Mouse (Mus musculus) c-Kit-positive CD71-positive TER-119-positive erythroid progenitor cells, embryonic 14.5 days (primary cell): ENCODE results near the gene Fmnl1.
A peak's percentile ranks its signal among the peaks of the same experiment; 100 is the strongest.

ENCODE experiments used
- DNase-seq: peaks from one replicate; pipeline ENCODE4 v3.0.0-alpha.2; 2013; ENCODE audit warnings: low spot score

Fmnl1 gene

DNA sequence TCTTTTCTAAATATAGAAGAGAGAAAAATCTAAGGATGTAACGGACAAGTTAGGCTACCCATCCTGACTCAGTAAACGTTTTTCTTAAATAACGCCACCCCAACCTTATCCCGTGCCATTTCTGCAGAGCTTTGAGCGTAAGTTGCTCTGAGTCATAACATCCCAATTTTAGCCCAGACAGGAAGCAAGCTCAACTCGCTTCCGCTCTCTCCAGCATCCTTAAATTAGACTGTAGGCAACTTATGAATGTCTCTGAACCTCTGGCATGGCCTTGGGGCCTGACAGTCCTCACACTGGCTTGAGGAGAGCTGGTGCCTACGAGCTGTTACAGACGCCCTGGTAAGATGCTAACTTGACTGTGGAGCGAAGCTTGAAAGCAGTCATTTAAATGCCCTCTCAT, 52.5 kb downstream of the Fmnl1 start:
- DNase-seq, result no peak

DNA sequence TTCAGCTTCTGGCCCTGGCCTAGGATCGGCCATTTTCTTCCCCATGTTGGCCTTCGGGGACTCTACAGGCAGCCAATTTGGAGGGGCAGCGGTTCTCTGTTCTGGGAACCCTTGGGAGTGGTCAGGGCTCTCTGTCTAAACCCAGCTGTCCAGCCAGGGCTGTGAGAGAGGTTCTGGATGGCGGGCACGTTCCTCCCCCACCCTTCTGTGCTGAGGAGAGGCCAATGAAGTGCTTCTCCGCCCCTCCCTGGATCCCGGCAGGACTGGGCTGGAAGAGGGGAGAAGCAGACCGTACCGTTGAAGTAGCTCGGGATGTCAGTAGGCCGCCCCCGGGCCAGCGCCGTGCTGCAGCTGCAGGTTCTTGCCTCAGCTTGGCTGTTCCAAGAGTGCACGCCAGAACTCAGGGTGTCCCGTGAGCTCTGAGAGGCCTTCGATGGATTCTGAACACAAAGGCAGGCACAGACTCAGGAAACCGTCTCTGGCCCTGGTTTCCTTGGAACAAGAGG, 53.1 kb downstream of the Fmnl1 start:
- no peak for DNase-seq

DNA sequence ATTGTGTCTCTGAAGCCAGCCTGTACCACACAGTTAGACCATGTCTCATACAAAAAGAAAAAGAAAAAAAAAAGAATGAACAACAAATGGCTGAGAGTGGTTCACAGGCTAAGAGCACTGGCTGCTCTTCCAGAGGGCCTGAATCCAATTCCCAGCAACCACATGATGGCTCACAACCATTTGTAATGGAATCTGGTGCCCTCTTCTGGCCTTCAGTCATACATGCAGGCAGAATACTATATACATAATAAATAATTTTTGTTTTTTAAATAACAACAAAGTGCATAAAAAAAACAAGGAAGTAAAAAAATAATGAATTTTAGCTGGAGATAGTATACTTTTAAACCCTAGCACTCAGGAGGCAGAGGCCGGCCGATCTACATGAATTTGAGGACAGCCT, 58.7 kb downstream of the Fmnl1 start:
- DNase-seq, result no peak

DNA sequence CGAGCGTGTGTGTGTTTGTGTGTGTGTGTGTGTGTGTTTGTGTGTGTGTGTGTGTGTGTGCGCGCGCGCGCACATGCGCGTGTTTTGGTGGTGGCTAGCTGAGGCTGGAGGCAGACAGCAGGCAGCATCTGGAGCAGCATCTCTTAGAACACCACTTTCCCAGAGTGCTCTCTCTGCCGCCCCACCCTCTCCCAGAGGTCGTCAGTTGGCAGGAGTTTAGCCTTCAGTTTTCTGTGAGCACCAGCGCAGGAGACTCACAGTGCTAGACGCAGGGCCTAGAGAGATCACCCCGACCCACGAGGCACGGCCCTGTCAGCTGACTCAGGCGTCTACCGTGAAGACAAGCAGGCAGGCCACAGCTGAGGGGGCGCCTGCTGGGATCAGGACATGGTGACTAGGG, 59.7 kb downstream of the Fmnl1 start:
- no peak for DNase-seq

DNA sequence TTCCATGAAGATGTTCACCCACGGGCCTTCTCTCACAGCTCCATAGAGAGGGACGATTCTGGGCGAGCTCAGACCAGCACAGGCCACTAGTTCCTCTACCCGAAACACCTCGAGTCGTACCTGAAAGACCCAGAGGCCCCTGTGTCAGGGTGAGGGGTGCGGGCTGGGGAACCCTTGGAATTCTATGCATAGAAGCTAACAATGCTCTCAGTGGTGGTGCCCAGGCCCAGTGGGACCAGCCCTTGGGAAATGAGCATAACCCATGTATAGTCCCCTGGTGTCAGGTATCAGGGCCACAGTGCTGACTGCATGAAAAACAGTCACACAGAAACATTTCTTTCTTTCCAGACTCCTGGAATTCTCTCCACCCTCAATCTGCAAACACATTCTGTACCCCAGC, 60.5 kb downstream of the Fmnl1 start:
- no peak for DNase-seq

DNA sequence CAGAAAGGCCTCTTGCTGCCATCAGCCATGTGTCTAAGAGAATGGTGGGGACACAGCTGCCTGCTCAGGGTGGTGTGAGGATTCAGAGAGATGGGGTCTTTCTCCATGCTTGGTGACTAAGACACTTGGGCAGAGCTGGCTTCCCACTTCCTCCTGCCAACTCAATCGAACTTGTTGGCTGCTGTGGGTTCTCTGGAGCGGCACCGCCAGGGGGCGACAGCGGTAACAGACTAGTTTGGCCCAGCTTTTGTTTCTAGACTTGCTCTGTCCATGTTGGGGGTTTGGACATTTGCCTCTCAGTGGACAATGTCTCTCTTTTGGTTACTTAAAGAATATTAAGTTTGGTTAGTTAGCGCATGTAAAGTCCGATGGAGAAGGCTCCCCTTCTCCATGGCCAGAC, 62.1 kb downstream of the Fmnl1 start:
- DNase-seq, result peak; percentile 38

DNA sequence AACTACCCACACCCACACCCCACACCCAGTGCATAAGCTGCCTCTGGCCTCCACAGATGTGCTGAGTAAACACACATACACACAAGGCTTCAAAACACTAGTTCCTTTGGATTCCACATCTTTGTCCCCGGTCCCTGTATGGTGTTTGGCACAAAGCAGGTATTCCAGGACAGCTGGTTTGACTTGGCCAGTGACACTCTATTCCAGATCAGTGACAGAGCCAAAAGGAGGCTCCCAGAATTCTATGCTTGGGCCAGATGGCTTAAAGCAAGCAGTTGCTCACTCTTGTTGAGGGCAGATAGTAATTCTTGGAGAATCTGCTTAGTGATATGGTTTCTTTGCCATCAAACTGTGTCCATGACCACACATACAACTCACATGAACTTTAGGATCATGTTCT, 63.5 kb downstream of the Fmnl1 start:
- DNase-seq, result no peak

DNA sequence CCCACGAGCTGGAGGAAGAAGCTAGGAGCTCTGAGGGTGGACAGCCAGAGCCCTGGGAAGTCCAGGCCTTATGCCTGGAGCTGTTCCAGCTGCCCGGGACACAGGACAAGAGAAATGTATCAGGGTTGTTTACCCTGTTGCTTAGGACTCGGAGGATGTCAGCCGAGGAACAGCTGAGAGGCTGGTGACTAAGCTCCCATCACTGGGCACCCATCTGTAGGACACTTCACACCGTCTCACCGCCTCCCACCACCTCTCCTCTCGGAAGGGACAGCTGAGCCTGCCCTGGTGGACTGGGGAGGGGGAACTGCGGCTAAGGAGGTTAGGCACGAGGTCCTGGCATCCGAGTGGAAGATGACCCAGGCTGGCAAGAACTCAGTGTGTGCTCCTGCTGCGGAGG, 64.8 kb downstream of the Fmnl1 start:
- no peak for DNase-seq

DNA sequence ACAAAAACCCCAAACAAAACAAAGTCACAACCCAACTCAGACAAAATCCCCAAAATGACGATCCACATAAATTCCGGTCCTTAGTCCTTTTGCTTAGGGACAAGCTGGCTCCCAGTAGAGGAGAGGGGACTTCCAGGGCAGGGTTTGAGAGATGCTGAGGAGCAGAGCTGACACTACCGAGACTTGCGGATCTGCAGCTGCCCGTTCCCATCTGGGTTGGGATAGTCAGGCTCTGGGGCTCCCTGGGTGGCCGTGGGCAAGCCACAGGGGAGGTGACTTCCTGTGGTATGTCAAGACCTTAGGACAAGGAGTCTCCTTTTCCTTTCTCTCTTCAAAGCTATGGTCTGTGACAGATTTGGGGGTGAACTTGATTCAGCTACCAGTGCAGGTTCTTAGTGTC, 65.5 kb downstream of the Fmnl1 start:
- no peak for DNase-seq

DNA sequence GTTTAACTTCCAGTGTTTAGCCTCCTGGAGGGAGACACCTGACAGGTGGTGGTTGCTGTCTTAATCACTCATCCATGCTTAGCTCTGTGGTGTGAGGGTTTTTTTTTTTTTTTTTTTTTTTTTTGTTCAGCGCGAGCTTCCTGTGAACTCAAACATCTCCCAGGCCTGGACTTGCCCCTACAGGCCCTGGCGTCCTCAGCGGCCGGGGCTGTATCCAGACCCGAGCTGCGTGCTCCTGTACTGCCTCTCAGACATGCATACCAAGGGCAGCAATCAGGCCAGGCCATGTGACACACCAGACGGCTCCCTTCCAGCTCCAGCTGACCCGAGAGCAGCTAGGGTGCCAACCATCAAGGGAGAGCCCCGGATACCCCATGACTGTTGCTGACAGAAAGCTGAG, 66.0 kb downstream of the Fmnl1 start:
- no peak for DNase-seq

DNA sequence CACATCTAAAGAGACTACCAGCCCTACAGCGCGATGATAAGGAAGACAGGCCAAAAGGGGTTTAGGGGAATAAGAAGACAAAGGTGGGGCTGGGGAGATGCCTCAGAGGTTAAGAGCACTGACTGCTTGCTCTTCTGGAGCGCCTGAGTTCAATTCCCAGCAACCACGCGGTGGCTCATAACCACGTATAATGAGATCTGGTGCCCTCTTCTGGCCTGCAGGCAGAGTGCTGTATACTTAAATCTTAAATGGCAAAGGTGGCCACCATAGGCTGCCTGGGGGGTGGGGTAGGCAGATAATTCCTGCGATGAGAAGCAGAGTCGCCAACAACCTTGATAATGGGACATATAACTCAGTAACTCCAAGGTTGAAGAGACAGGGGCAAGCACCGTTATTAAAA, 66.8 kb downstream of the Fmnl1 start:
- no peak for DNase-seq

DNA sequence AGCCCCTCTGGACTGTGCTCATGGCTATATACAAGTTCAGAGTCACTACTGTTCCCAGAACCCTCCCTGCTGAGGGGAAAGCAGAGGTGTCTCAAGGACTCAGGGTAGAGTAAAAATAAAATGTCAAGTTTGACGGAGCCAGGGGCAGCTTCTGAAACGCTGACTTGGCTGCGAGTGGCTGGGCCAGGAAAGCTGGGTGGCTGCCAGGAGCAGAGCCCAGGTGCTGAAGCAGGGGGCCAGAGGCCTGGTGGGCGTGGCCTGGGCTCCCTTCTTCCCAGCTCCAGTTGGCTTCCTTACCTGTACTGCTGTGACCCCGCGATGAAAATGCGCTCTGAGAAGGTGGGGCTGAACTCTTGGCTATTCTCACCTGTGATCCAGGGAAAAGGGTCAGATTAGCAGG, 69.8 kb downstream of the Fmnl1 start:
- no peak for DNase-seq

DNA sequence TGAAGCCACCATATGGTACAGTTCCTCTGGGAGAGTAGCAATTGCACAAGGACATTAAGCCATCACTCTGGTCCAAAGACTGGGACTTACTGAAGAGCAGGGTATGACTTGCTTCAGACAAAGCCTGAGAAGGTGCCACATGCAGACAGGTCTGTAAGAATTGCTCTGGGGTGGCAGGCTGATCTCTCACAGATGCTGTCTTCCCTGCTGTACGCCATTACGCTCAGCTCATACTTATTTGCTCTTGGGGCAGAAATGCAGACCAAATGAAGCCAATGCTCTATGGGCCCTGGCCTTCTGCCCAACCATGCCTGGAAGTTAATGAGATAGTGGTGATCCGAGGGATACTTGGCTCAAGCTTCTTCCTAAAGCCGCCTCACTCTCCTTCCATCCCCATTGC, 73.9 kb downstream of the Fmnl1 start:
- DNase-seq, result no peak

DNA sequence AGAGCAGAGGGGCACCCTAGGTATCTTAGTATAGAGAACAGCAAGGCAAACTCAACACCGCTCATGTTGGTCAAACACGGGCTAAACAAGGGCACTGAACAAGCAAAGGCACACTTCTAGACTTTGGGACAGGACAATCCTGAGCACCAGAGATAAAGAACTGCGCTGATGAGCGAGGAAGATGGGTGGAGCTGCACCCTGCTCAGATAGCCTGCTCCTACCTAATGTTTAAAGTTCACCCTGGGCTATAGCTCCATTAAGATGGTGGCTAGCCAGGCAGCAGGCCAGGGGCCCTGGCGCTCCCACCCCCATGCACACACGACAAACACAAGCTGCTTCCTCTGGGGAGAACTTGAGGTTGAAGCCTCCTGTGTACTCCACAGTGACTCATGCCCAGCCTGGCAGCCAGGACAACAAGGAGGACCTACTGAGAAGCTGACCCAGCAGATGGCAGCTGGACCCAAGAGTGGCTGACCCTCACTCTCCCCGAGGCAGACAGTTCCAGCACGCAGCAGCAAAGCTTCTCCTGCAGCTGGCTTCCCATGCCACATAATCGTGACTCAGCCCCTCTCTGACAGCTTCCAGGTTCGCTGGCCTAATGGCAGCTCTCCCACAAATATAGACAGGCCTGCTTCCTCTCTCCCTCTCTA, 75.3 kb downstream of the Fmnl1 start:
- DNase-seq, result no peak

DNA sequence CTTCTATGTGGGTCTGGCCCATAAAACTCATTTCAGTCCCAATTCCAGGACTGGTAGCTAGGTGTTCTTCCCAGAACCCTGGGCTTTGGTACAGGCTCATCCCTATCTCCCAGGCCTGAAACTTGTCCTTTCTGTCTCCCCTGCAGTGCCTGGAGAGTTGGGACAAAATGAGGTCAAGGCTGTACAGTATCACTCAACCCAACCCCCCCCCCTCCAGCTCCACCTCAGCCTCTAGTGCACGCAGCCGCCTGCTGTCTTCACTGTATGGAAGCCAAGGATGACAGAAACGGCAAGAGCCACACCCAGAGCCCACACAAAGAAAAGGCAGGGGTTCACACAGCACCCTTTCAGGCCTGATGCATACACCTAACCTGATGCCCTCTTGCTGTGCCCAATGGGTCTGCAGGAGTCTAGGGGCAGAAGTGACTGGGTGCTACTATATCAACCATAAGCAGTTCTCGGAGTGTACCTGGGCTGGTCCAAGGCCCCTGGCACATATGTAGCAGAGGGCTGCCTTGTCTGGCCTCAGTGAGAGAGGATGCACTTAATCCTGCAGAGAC, 75.9 kb downstream of the Fmnl1 start:
- no peak for DNase-seq

DNA sequence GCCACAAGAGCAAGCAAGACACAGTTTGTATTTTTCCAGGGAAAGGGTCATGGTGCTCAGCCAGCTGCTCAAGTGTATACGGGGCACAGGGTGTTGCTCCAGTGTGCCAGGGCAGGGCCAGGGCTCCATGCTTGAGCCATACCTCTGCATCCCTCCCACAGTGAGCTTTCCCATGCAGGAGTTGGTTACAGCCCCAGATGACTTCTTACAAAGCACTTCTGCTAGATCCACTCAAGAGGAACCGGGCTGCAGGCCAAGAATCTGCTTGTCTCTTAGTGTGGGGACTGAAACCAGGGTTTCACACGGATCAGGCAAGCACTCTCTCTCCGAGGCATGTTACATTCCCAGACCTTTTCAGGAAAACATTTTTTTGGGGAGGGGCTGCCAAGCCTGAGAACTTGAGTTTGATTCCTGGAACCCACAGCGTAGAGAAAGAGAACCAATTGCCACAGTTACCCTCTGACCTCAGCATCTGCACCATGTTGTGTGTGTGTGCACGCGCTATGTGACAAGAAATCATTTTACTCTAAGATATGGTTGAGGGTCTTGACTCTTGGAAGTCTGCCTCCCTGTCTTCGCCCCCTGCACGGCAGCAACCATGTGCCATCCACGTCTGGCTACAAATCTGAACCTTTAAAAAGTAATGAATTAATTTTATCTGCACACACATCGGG, 76.7 kb downstream of the Fmnl1 start:
- DNase-seq, result no peak
